Mouse (Mus musculus) frontal cortex, postnatal 10 days (tissue): ENCODE results near the gene Apoh.

Experiments used
- DNase-seq, 2 experiments: peaks; one replicate each; pipeline ENCODE4 v3.0.0; 2022; ENCODE audit warnings: low spot score in 2 of 2, mixed read lengths in 1 of 2

The Apoh gene

GRCm38 (mm10) chr11:108333006-108333405 lies 10.1 kb upstream of the Apoh start:
- no peak for DNase-seq

DNA sequence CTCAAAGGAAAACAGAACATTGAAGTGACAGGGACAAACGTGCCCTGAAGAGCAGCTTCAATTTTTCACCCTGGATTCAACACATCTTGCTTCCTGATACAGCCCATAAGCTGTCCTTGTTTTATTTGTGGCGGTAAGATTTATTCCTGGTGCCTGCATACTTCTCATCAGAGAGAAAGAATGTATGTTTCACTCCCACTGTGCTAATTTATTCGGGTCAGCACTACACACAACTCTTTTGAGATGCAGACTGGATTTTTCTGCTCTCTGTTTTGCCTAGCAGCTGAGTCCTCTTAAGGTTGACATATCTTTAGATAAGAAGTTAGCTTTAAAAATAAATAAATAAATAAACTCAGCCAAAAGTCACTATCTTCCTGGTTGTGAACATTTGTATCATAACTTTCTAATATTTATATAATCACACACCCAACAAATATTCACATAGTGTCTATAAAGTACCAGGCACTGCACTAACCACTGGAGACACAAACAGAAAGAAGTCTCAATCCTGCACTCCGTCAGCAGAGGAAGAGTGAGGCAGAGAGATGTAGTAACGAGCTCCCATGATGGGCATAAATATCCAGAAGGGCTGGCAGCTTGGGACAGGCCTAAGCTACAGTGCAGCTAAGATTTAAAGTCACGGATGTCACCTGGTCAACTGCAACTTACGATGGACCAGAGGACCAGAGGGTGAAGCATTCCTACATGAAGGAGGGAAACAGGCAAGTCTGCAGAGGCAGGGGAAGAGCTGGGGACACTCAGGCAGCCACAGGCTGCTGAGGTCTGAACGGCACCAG lies 9.4 kb upstream of the Apoh start:
- DNase-seq: no peak

DNA sequence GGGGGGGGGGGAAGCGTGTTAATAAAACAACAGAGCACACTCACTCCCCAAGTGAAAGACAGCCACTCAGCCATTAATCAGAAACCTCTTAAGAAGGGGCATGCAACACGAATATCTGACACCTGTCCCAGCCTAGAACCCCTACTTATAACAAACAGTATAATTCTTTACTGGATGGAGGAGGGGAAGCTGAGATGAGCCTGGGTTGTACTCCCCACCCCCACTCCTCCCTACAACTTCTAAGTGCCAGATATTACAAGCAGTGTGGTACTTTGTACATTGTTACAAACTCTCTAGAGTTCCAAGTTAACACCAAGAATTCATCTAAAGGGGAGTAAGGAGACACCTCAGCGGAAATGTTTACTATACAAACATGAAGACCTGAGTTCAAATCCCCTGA lies 8.5 kb upstream of the Apoh start:
- no peak for DNase-seq

DNA sequence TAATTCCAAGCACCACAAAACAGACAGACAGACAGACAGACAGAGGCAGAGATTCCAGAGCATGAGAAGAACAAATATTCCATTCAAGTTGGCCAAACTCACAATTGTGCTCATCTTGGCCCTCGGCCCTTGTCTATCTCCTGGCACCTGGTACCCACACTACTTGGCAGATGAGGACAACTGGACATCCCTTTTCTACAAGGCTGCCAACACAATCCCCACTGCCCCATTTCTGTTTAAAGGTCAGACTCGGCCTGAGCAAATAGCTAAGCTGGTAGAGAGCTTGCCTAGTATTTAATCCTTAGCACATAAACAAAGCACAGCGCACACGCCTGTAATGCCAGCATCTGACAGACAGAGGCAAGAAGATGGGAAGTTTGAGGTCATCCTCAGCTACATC lies 7.6 kb upstream of the Apoh start:
- no peak for DNase-seq

DNA sequence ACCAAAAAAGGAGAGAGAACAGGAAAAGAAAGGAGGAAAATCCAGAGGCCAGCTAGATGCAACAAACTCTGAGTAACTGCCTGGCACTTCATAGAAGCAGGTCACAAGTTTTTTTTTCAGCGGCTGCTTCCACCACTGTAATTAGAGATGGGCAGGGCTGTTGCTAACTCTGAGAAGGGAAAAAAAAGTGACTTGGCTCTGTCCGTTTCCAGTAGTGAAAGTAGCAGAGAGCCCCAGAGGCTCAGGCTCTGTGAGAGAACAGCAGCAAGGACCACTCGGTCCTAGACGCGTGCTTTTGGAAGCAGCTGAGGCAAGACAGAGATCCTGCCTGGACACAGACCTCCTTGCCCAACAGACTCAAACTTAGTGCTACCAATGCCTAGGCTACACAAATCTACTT lies 6.7 kb upstream of the Apoh start:
- DNase-seq: no peak

- no peak for DNase-seq
Measured at GRCm38 (mm10) chr11:108340293-108340692, 2.9 kb upstream of the Apoh start.

DNA sequence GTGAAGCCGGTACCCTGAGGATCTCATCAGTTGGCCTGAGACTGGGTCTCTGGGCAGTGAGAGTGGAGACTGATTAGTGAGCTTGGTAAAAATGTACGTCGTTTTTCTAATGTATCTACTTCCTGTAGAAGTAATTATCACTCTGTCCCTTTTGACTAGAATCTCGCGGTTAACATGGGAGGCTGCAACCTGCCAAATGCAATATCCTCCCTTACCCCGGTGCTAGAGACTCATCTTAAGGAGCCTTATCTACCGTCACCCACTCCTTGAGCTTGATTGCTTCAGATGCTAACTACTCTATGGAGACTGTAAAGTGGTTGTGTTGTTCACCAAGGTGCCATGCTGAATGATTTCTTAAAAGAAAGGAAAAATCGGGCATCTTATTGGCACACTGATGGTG lies 1.4 kb upstream of the Apoh start:
- DNase-seq: no peak

DNA sequence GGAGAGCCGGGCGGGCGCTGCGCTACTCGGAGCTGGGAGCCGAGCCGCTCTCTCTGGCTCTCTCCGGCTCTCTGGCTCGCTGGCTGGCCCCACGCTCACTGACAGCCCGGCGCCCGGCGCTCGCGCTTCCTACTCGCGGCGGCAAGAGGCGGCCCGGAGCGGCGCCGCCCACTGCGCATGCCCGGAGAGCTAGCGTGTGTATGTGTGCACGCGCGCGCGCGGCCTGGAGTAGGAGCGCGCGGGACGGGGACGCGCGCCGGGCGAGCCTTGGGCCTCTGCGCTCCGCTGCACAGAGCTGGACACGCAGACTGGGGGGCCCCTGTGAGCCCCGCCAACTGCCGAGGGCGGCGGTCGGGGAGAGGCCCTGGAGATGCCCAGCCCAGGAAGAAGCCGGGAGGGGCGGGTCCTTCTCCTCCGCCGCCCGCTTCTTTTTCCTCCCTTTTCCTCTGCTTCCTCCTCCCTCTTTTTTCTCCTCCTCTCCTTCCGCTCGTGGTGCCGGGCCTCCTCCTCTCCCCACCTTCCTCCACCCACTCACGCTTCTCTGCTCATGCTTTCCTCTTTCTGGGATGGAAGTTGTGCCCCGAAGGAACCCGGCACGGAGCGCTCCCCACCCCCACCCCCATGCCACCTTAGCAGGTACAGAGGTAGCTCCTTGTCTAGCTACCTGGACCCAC lies 772 bp downstream of the Apoh start, which contains the start of gene Prkca:
Prkca (minus strand) TSS at position 140 of the 674 bp plus-strand sequence.
- DNase-seq: peak; percentile 88 to 94

- DNase-seq: no peak
Measured at GRCm38 (mm10) chr11:108344759-108345158, 1.6 kb downstream of the Apoh start.

DNA sequence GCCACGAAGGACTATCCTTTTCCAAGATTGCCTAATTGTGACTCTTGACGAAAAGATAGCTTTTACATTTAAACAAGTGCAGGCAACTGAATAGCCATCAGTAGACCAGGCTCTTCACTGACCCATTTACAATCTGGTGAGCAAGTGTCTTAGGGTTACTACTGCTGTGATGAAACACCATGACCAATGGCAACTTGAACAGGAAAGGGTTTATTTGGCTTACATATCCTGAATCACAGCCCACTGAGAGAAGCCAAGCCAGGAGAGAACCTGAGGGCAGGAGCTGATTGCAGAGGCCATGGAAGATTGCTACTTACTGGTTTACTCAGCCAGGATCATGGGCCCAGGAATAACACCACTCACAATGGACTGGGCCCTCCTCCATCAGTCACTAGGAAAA lies 2.2 kb downstream of the Apoh start:
- no peak for DNase-seq

GRCm38 (mm10) chr11:108350799-108351198 lies 7.6 kb downstream of the Apoh start:
- DNase-seq: no peak

DNA sequence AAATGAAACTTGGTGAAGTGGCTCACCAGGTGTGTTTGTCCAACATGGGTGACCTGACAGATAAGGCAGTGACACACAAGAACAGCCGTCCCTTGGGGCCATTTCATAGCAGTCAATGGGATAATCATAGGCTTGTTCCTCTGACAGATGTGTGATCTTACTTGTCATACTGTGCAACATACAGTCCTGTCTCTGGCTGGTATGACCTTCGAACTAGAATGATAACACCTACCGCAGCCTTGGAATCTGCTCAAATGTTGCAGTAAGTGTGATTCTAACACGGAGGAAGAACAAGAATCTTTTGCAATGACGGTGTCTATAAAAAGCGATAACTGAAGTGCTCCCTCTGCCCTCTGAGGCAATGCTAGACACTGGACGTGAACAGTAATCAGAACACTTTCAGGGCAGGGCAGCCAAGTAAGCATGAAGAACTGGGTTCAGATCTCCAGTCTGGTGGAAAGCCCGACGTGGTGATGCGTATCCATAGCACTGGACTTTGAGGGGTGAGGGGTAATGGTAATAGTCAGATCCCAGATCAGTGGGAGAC lies 9.8 kb downstream of the Apoh start:
- no peak for DNase-seq

- DNase-seq: no peak
Measured at GRCm38 (mm10) chr11:108356020-108356419, 12.9 kb downstream of the Apoh start.

DNA sequence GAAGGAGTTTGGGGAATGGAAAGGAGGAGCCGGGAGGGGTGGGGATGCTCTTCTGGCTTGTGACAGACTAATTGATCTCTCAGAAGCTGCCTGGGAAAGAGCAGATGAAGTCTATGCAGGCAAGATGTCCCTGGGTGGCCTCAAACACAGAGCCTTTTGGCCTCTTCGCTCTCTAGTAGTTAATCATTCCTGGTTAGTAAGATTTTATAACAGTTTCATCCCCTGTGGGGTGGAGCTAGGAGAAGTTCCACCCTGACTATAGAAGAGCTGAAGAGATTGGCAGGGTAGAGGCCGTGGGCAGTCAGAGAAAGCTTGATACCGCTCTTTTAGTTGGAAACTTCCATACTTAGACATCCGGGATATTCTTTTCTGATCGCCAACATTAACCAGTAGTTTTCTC lies 15.8 kb downstream of the Apoh start:
- no peak for DNase-seq

DNA sequence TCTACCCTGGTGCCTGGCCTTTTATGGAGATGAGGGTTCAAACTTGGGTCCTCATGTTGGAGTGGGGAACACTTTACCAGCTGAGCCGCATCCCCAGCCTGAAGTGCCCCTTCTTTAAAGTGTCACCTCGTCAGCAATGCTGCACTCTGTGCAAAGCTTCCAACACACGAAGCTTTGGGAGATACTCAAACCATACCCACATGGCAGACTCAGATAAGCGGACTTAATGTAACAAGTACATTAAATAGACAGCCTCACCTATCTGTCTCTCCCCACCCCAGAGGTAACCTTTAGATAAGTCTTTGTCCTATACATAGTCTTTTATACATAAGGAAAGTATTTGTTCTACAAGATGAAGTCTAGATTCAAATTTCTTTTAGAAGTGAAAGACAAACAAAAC lies 17.8 kb downstream of the Apoh start:
- DNase-seq: no peak

DNA sequence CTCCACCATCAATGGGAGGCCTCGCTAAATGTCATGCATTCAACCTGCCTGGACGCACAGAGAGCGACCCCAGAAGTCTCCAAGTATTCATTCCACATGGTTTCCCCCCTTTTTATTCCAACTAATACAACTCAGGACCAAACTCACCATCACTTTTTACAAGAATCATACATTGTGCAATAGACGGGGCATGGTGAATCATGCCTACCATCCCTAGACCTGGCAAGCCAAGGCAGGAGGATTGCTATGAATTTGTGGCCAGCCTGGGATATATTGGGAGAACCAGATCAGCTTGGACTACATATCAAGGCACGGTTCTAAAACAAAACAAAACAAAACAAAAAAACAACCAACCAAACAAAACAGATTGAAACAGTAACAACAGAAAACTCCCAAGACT lies 19.8 kb downstream of the Apoh start:
- no peak for DNase-seq

DNA sequence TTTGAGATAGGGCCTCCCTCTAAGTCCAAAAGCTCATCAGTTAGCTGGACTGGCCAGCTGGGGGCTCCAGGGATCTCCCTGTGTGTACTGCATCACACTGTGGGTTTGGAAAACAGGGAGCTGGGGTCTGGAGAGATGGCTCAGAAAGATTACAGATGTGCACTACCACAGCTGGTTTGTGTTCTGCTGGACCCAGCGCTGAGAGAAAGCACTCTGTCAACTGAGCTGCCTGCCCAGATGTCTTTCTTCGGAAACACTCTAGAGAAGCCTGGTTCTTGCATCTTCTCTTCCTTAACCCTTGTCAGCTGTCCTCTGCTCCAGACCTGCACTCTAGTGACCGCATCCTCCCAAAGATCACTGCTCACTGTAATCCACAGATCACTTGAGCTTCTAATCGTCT lies 20.8 kb downstream of the Apoh start:
- DNase-seq: no peak

DNA sequence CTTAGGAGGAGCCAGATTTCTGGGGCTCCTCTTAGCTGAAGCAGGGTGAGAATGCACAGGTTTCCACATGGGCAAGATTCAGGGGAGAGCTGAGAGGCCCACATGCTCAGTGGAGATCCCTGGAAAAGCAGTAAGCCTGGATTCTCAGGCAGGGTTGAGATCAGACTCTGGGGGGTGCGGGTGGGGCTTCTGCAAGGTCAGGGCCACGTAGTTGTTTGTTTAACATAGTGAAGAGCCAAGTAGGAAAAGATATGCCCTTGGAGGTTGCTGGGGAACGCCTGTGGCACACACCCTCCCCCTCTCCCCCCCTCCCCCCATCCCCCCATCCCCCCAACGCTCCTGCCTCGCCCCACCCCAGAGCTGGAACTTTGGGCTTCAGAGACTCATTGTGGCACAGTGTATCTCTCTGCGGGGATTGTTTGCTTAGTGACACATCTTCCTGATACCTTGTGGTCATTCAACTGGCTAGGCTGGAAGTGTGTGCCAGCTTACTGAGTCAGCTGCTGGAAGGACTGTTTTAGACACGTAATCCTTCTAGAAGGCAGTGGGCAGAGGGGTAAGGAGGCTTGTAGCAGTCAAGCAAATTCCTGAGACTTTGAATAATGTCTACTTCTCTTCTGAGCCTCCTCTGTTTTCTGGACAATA lies 21.9 kb downstream of the Apoh start:
- DNase-seq: no peak

DNA sequence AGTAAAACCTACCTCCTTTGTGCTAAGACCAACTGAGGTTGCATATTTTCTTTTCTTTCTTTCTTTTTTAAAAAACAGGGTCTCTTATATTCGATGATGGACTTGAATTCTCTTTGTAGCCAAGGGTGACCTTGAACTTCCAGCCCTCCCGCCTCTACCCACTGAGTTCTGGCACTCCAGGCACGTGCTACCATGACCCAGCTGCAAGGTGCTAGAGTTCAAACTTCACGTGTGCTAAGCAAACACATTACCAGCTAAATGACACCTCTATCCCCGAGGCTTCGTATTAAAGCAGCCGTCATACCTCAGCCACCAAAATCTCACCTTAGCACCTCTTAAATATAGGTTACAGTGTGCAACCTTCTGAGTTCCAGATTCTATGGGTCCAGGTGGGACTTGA lies 22.4 kb downstream of the Apoh start:
- no peak for DNase-seq

- DNase-seq: no peak
Measured at GRCm38 (mm10) chr11:108367046-108367445, 23.9 kb downstream of the Apoh start.

- no peak for DNase-seq
Measured at GRCm38 (mm10) chr11:108376815-108377214, 33.7 kb downstream of the Apoh start.

GRCm38 (mm10) chr11:108377680-108378362 lies 34.7 kb downstream of the Apoh start:
- peak; percentile 59 to 78 for DNase-seq
